Mouse (Mus musculus) forebrain, embryonic 11.5 days (tissue): ENCODE data around the gene Ggcx. TPM values are rescaled to one million over a fixed set of nuclear protein-coding genes. Genes with fewer than 3 reads are reported as not detected.

Source experiments
- polyA plus RNA-seq: library from polyadenylated mRNA; unstranded; fragments of >200 nt; fragmentation: Nextera tagmentation; extraction: Ambion mirVana; gene quantifications from 2 replicates; pipeline ENCODE4 v1.2.1, GENCODE M21; 2014

Gene Ggcx
- polyA plus RNA-seq, 1 experiment from 2014 or later, result 13.5 TPM

Other genes starting within 250 kb of the Ggcx start
- 10.8 and 11.8 TPM in 2 replicates for gene Atoh8, start 178.7 kb upstream of the Ggcx start, polyA plus RNA-seq
- gene Sftpb, start 109.7 kb upstream of the Ggcx start, polyA plus RNA-seq, result not detected in 2 replicates
- 109 and 113 TPM in 2 replicates for gene Usp39, start 69.1 kb upstream of the Ggcx start, polyA plus RNA-seq
- 21.4 and 21.5 TPM in 2 replicates for gene 0610030E20Rik, start 67.0 kb upstream of the Ggcx start, polyA plus RNA-seq
- 4.2 and 4.6 TPM in 2 replicates for gene Tmem150a, start 58.9 kb upstream of the Ggcx start, polyA plus RNA-seq
- 102 and 106 TPM in 2 replicates for gene Rnf181, start 47.4 kb upstream of the Ggcx start, polyA plus RNA-seq
- gene Vamp5, start 33.8 kb upstream of the Ggcx start, polyA plus RNA-seq, result 8.1 and 11.9 TPM in 2 replicates
- 34.1 and 35.6 TPM in 2 replicates for gene Vamp8, start 23.6 kb upstream of the Ggcx start, polyA plus RNA-seq
- gene Mat2a, start 25.2 kb downstream of the Ggcx start, polyA plus RNA-seq, result 504 and 506 TPM in 2 replicates
- 0.36 and 0.51 TPM in 2 replicates for gene Sh2d6, start 107.4 kb downstream of the Ggcx start, polyA plus RNA-seq
- 7.1 and 8.4 TPM in 2 replicates for gene Capg, start 130.1 kb downstream of the Ggcx start, polyA plus RNA-seq
- 15.8 and 16.5 TPM in 2 replicates for gene Elmod3, start 184.1 kb downstream of the Ggcx start, polyA plus RNA-seq
- gene Retsat, start 184.2 kb downstream of the Ggcx start, polyA plus RNA-seq, result 5.3 and 6.3 TPM in 2 replicates
- gene Tgoln1, start 202.7 kb downstream of the Ggcx start, polyA plus RNA-seq, result 34.1 and 35.1 TPM in 2 replicates